Mouse (Mus musculus): ENCODE results near the gene Unc119.

The Unc119 gene

DNA sequence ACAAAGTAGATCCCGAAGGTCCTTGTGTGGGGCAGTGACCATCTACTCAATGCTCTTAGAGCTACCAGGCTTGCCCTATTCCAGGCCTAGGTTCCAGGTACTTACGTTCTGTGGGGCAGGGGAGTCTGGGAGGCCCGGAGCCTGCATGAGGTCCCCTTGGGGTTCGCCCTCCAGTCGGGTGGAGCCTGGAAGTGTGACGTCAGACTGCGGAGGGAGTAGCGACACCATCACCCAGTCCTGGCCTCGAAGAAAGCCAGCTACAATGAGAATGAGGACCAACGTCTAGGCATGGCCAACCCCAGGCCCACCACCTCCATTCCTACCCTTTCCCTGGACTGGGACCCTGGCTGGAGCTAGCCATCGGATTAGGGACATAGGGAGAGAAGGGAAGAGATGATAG lies 28.4 kb downstream of the Unc119 start:
- no peak for DNase-seq (ENCODE audit: low spot score)

DNA sequence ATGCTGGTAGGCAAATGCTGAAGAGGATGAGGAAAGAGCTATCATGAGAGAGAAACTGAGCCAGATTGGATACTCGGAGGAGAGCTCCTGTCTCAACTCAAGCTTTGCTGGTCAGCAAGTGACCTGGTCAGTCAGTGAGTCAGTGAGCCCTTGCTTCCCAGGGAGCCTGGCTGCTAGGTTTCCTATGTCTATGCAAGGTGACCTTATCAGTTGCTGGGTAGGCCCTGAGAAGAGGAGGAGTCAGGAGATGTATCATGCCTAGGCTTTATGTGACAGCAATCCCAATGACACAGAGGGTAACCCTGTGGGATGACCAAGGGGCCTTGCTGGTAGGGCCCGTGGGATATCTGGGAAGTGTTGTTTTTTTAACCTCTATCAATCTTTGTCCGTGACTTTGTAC lies 28.9 kb downstream of the Unc119 start:
- DNase-seq (ENCODE audit: low spot score): no peak

- no peak for DNase-seq (ENCODE audit: low spot score)
Observed at GRCm38 (mm10) chr11:78372610-78373009, 29.3 kb downstream of the Unc119 start.

GRCm38 (mm10) chr11:78374147-78374546 lies 30.9 kb downstream of the Unc119 start:
- DNase-seq (ENCODE audit: low spot score): no peak

DNA sequence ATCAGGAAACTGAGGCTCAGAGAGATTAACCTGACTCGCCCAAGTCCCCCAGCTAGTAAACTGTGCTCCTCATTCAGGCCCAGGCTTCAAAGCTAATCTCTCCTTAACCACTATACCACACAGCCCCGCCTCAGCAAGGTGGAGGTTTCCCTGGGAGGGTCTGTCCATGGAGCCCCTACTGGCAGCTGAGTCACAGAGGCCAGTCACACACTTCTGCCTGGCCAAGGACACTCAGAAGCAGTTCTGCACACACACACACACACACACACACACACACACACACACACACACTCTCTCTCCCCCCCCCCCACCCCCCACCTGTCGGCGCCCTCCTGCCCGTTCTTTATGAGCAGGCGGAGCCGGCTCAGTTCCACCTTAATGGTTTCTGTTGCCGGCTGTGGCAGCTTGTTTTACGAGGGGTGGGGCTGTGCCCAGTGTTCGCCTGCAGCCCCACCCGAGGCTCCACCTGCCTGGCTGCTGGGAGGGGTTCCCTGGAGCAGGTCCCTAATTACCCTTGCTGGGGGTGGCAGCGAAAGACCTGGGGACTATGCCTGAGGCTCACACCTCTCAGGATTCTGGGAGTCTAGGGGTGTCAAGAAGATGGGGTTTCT lies 34.4 kb downstream of the Unc119 start:
- no peak for DNase-seq (ENCODE audit: low spot score)

GRCm38 (mm10) chr11:78380351-78380750 lies 37.1 kb downstream of the Unc119 start:
- no peak for DNase-seq (ENCODE audit: low spot score)

DNA sequence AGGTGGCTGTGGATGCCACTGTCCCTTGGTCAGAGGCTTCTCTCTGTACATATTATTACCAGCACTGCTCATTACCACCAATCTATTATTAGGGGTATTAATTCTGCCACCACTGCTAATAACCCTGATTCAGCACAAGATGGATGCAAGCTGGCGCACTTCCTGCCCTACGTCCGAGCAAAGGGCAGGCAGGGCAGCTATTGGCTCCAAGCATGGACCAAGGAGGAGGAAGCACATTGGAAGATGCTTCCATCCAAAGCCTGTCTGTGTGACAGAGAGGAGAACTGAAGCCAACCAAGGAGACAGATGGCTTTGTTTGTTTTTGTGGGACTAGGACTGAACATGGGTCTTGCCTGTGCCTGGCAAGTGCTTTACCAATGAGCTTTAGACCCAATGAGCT lies 37.7 kb downstream of the Unc119 start:
- no peak for DNase-seq (ENCODE audit: low spot score)

DNA sequence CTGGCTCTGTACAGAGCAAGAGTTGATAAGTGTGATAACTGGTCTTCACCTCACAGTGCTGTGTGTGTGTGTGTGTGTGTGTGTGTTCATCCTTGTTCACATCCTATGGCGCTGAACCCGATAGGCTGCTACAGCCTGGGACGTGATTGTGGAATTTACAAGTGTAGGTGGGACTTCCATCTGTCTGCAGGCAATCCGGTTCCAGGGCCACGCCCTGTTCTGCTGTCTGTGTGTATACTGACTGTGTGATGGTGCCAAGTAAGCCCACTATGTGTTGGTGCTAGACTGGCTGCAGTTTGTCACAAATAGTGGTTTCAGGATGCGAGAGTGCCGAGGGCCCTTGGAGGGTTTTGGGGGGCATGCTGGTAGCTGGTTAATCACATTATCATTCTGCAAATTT lies 39.0 kb downstream of the Unc119 start:
- DNase-seq (ENCODE audit: low spot score): no peak

DNA sequence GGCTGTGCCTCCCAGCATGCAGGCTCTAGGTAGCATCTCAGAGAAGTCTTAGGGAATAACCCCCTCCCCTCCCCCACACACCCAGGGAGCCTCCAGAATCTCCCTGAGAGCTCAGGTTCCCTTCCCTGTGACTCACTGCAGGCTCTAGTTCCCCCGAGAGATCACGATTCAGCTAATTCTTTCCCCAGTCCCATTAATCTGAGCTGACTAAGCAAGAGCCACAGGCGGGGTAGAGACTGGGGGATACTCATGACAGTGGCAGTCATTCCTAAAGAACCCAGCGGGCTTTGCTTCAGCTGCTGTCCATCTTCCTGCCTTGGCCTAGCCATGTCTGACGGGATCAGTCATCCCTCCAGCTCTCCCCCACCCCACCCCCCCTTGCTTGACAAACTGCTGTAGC lies 39.4 kb downstream of the Unc119 start:
- no peak for DNase-seq (ENCODE audit: low spot score)

- no peak for DNase-seq (ENCODE audit: low spot score)
Observed at GRCm38 (mm10) chr11:78385776-78386175, 42.5 kb downstream of the Unc119 start.

DNA sequence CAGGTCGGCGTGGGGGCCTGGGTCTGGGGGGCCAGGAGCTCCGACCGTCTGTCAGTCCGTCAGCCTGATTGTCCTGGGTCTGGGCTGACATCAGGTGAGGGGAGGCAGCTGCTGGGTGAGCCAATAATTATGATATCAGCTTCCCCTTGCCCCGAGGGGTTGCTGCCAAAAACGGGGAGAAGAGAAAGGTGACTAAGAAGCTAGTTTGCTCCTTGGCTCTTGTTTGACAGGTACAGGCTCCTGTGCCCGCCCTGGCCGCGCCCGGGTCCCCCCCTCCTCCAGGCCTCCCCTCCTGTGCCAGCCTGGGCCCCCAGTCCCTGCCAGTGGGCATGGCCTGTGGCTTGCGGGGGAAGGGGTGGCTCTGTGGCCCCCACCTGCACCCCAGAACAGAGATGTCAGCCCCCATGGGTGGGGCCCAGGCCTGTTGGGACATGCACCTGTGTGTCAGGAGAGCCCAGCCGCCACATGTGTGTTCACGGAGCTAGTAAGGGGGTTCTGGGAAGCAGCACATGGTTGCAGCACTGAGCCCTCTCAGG lies 43.3 kb downstream of the Unc119 start, which contains the start of gene Foxn1:
Gene Foxn1 (minus strand): TSS at position 51 of the 536 bp plus-strand sequence.
- no peak for DNase-seq (ENCODE audit: low spot score)

GRCm38 (mm10) chr11:78392728-78393127 lies 49.4 kb downstream of the Unc119 start:
- no peak for DNase-seq (ENCODE audit: low spot score)

DNA sequence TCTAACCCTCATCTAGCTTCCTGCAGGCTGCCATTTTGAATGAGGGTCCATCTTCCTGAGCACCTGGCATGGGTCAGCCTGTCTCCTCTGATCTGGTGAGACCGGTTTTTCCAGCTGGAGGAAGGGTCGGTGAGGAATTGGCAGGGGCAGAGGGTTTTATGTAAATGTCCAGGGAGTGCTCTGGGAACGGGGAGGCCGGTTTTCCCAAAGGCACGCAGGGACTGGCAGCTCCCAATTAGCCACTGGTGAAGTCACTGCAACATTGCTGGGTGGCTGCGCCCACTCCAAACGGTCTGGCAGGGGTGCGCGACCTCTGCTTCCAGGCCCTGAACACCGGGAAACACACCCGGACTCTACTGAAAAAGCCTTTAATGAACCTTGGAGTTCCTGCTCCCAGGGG lies 53.7 kb downstream of the Unc119 start:
- no peak for DNase-seq (ENCODE audit: low spot score)

GRCm38 (mm10) chr11:78397397-78397796 lies 54.1 kb downstream of the Unc119 start:
- peak; percentile 46 for DNase-seq (ENCODE audit: low spot score)

DNA sequence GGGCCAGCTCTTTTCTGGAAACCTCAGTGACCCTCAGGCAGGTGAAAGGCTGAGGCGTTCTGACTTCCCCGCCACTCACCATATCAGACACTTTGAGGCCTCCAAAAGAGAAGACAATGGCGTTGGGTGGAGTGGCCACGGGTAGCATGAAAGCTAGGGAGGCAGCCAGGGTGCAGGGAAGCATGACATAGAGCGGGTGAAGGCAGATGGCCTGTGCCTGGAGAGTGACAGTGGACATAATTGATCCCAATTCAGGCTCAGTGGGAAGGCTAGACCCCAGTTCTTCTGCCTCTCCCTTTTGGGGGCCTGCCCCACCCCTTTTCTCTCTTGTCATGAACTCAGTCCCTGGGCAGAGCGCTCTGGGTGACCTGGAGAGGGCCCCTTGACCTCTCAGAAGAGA lies 54.9 kb downstream of the Unc119 start:
- no peak for DNase-seq (ENCODE audit: low spot score)
